Mouse (Mus musculus) megakaryocyte, embryonic 14.5 days (primary cell): ENCODE results near the gene Lbr. TPM values are rescaled to one million over a fixed set of nuclear protein-coding genes. Genes with fewer than 3 reads are reported as not detected.
"Not testable (repeated sequence)": the region's sequence is repeated elsewhere in the genome, so short reads cannot be mapped to it uniquely, and the experiment has no call there.

Source experiments
- H3K27me3 ChIP-seq: replicated peaks from 2 replicates; pipeline ENCODE3; 2012; ENCODE audit warnings: inconsistent platforms
- H3K36me3 ChIP-seq: replicated peaks from 2 replicates; pipeline ENCODE3; 2012; ENCODE audit warnings: low read length, inconsistent platforms, mixed read lengths
- H3K4me1 ChIP-seq: 2 replicates; pipeline ENCODE4 v1.6.1; 2012; ENCODE audit warnings: inconsistent platforms
- H3K4me3 ChIP-seq: replicated peaks from 2 replicates; pipeline ENCODE3; 2012; ENCODE audit warnings: moderate library complexity, mild to moderate bottlenecking, inconsistent platforms
- H3K9me3 ChIP-seq: 2 replicates; pipeline ENCODE4 v1.6.1; 2012; ENCODE audit warnings: inconsistent platforms
- FLI1 ChIP-seq: IDR thresholded peaks from 2 replicates; pipeline ENCODE4 v1.6.1; 2012; ENCODE audit warnings: low read length, inconsistent platforms, mixed read lengths
- GATA1 ChIP-seq: IDR thresholded peaks from 3 replicates; pipeline ENCODE4 v1.6.1; 2012; ENCODE audit warnings: mixed read lengths, low read length, inconsistent platforms, borderline replicate concordance
- polyA plus RNA-seq: library from polyadenylated mRNA; stranded (reverse); fragments of >175 nt; gene quantifications from 2 replicates; pipeline ENCODE4 v1.2.3, GENCODE M21; 2012; ENCODE audit warnings: low replicate concordance; ENCODE audit not compliant: insufficient read depth

Lbr gene
- polyA plus RNA-seq, 1 experiment, result 24.2 TPM

GRCm38 (mm10) chr1:181793541-181793940, 49.3 kb downstream of the Lbr start:
- H3K36me3 ChIP-seq, result no peaks in the 10 kb centered on the region
- peaks cover 6% of the 10 kb centered on the region; the same call in 1 of the 2 replicates for H3K9me3 ChIP-seq
- no peak overlapping the region for H3K4me3 ChIP-seq
- peaks cover 11% of the 10 kb centered on the region for H3K27me3 ChIP-seq
- TF ChIP-seq GATA1 (no peak), FLI1 (no peak)
- H3K4me1 ChIP-seq, result no peaks in the 10 kb centered on the region

- Histone ChIP-seq H3K9me3 (peaks cover 6% of the 10 kb centered on the region; the same call in 1 of the 2 replicates), H3K4me1 (no peaks in the 10 kb centered on the region), H3K4me3 (no peak overlapping the region), H3K27me3 (peaks cover 18% of the 10 kb centered on the region), H3K36me3 (no peaks in the 10 kb centered on the region)
- TF ChIP-seq GATA1 (no peak), FLI1 (no peak)
These were observed 52.9 kb downstream of the Lbr start for GRCm38 (mm10) chr1:181789952-181790351.

DNA sequence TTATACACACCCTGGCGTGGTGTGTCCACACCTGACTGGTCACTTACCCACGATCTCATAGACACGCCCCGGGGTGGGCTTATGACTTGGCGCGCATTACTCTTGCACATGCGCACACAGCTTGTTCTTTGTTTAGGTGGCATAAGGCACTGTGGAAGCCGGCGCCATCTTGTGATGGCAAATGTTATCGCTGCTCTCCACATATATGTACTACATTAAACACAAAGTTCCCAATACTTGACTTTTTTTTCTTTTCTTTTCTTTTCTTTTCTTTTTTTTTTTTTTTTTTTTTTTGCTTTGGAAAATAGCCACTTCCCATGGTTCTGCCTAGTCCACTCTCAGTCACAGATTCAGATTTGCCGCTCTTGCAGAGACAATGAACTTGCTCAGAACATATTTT, 60.2 kb downstream of the Lbr start:
- not testable (repeated sequence) for H3K4me1 ChIP-seq, H3K36me3 ChIP-seq, H3K9me3 ChIP-seq, H3K4me3 ChIP-seq
- H3K27me3 ChIP-seq, result peaks cover 10% of the 10 kb centered on the region

DNA sequence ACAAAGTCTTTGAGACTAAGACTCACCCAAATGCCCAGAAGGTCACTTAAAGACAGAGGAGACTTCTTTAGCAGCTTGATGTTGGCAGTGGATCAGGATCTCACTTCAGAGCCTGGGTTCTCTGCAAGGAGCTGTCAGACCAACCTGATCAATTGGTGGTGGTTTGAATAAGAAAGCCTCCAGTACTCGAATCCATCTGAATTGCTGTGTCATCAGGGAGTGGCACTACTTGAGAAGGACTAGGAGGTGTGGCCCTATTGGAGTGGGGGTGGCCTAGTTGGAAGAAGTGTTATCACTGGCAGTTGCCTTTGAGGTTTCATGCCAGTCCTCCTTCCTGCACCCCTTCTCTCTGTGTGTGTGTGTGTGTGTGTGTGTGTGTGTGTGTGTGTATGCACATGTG, 66.3 kb downstream of the Lbr start:
- Histone ChIP-seq H3K27me3 (no peaks in the 10 kb centered on the region), H3K36me3 (no peaks in the 10 kb centered on the region), H3K9me3 (peaks cover 12% of the 10 kb centered on the region), H3K4me1 (no peaks in the 10 kb centered on the region), H3K4me3 (no peak overlapping the region)
- TF ChIP-seq GATA1, result no peak
- no peak for TF ChIP-seq FLI1

- no peaks in the 10 kb centered on the region for H3K36me3 ChIP-seq
- H3K4me3 ChIP-seq, result no peak overlapping the region
- TF ChIP-seq GATA1 (no peak), FLI1 (no peak)
- no peaks in the 10 kb centered on the region for H3K27me3 ChIP-seq
- H3K9me3 ChIP-seq, result peaks cover 18% of the 10 kb centered on the region
- H3K4me1 ChIP-seq, result no peaks in the 10 kb centered on the region
These were observed 71.0 kb downstream of the Lbr start for GRCm38 (mm10) chr1:181771871-181772270.

DNA sequence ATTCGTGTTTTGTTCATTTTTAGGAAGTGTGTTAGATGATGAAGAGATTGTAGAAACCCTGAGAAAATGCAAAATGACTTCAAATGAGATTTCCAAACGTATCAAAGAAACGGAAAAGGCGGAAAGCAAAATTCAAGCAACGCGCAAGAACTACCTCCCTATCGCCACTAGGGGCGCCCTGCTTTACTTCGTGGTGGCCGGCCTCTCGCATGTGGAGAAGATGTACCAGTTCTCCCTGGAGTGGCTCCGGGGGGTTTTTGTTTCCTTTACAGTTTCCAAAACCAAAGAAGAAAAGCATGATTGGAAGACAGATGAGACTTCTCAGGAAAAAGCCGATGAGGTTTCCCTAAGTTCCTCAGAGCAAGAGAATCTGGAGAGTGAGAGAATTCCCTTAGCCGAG, 73.5 kb downstream of the Lbr start:
- Histone ChIP-seq H3K36me3 (no peaks in the 10 kb centered on the region), H3K9me3 (peaks cover 9% of the 10 kb centered on the region), H3K4me1 (no peaks in the 10 kb centered on the region), H3K4me3 (no peak overlapping the region), H3K27me3 (peaks cover 12% of the 10 kb centered on the region)
- TF ChIP-seq GATA1, result no peak
- TF ChIP-seq FLI1, result no peak

Other genes with a start within 250 kb of the Lbr start
- gene Enah, start 176.9 kb upstream of the Lbr start, polyA plus RNA-seq, result 37.0 and 100 TPM in 2 replicates